Mouse (Mus musculus) brain, embryonic 18.5 days (tissue): ENCODE data around the gene Olfr519.

Source experiments
- DNase-seq: peaks from one replicate; pipeline ENCODE4 v3.0.0-alpha.2; 2012; ENCODE audit warnings: low read depth, low spot score

The Olfr519 gene

GRCm38 (mm10) chr7:108894320-108894719 is at the start of gene Olfr519:
Gene Olfr519, minus strand, starts transcription at chr7:108894420.
- no peak for DNase-seq

GRCm38 (mm10) chr7:108944002-108944401 is 49.8 kb upstream of the Olfr519 start:
- no peak for DNase-seq

DNA sequence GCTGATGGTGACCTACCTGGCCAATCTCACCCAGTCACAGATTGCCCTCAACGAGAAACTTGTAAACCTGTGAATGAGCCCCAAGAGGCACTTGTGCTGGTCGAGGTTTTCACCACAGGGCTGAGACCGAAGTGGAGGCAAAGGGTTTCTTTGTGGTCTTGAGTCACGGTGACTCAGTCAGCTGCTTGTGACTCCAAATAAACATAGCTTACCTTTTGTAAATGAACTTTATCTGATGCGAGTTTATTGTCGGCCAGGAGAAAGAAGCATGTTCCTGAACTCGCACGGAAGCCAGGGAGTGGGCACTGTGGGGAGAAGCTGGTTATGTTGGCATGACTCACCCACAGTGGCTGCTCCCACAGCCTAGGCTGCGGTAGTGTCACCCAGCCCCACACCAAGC is 47.2 kb upstream of the Olfr519 start:
- no peak for DNase-seq

GRCm38 (mm10) chr7:108936591-108936990 is 42.4 kb upstream of the Olfr519 start:
- no peak for DNase-seq

DNA sequence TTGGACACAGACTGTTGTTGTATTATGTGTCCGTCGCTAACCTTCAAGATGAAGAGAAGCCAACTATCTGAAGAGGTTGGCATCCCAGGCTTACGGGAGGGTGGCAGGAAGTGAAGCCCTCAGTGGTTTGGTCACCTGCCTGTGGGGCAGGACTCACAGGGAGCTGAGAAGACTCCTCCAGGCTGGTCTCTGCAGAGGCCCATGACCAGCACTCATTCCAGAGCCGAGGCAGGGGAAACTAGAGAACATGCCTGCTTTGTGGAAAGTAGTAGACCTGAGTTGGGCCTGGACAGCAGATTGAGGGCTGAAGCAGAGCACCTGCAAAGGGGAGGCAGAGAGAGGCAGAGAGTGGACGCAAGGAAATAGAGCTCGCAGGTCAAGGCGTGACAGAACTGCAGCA is 41.2 kb upstream of the Olfr519 start:
- no peak for DNase-seq

DNA sequence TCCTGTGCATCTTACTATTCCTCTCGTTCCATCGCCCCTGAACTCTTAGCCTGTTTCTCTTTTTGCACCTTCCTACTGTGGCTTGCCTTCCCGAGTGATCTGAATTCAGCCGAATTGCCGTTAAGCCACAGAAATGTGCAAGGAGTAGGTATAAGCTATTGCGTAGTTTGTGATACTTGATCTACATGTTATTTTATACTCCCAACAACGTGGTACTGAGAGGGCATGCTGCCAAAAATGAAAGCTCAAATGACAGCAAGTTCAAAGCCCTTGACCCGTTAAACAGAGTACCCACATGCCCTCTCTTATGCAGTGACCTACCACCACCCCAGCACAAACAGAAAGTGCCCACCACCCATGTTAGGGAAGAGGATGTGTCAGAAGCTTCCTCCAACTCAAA is 40.6 kb upstream of the Olfr519 start:
- no peak for DNase-seq

DNA sequence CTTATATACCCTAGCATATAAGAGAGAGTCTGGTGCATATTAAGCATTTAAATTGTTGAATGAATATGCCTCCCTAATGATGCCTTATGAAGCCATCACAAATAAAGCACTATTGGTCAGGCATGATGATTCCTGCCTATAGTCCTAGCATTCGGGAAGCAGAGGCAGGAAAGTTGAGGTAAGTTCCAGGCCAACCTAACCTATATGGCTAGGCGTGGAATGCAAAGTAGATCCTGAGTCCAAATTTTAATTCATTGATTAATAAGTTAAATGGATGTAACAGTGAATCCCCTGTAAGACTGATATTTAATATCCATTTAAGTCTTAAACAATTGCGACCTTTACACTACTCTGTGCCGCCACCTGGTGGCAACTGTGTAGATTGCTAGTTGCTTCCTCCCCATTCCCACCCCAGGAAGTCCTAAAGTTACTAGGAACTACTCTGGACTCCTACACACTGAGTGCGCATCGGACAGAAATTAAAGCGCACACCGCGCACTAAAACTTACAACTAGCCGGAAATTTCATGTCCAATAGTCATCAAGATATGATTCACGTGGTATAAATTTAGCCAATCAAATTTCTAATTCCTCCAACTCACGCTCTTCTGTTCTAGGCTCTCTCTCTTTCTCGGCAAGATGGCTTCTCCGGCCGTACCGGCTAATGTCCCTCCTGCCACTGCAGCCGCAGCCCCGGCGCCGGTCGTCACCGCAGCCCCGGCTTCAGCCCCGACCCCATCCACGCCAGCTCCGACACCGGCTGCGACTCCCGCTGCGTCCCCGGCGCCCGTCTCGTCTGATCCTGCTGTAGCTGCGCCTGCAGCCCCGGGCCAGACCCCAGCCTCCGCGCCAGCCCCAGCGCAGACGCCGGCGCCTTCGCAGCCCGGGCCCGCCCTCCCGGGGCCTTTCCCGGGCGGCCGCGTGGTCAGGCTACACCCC is 39.8 kb upstream of the Olfr519 start, which contains the start of gene Eif3f:
Gene Eif3f (plus strand): TSS at position 624 of the 938 bp plus-strand sequence.
- peak; percentile 98 for DNase-seq

- no peak for DNase-seq
Measured at GRCm38 (mm10) chr7:108929726-108930393, 35.6 kb upstream of the Olfr519 start, which contains the start of gene Nlrp10. Gene Nlrp10, minus strand, starts transcription at chr7:108930178.

DNA sequence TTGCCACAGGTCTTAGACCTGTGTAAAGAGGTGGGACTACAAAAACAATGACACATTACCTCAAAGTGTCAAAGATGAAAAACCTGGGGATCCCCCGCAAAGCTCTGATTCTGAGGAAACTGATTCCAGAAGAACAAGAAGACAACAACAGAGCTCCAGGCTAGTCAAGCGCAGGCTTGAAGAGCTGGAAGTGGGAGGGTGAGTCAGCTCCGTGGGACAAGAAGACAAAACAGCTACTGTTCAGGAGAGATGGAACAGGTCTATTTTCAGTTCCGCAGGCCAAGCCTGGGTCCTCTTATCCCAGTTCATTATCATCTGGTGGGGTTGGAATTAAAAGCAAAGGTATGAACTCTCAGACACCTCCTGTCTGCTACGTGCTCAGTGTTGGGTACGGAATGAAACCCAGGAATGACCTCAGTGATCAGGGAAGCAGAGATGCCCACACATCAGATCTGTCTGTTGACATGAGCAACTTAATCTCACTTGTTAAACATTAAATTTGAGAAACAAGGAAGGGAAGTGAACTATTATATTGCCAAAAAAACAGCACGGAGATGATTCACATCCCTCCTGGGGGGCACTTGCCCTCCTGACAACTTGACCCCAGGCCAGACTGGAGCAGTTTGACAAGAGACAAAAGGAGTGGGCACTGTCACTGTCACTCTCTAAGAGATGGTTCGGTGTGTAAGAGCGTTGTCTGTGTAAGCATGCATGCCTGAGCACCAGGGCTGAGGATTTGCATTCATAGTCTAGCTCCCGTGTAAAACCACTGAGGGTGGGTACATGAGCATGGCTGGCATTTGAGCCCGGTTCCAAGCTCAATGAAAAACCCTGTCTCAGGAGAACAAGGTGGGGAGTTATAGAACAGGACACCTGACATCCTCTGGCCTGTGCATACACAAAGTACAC is 34.3 kb upstream of the Olfr519 start:
- no peak for DNase-seq

DNA sequence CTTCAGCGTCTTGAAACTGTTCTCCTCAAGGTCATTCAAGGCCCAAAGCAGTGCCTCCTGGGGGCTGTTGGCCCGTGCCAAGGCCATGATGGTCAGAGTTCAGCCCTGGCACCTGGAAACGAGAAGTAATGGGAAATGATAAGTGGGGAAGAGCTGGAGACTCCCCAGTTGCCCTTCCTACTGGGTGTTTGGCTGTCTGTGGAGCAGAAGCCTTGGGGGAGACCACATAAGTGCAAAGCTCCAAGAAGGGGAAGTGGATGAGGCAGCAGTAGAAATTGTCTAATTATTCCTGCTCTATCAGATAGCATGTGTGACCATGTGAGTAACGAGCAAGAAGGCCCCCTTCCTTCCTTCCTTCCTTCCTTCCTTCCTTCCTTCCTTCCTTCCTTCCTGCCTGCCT is 32.8 kb upstream of the Olfr519 start:
- no peak for DNase-seq

DNA sequence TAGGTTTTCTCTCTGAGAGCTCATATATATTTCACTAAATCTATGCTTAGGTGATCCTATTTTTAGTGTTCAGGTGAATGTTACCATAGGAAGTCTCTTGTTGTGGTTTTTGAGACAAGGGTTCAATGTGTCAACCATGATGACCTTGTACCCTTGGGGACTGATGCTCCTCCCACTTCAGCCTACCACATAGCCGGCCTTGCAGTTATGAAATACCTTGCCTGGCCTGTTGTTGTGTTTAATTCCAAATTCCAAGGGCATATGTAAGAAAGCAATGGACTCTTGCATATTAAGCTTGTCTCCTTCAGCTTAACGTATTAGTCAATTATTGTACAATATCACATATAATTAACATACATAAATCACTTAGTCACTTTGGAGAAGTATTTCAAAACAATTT is 9.7 kb upstream of the Olfr519 start:
- DNase-seq = no peak

DNA sequence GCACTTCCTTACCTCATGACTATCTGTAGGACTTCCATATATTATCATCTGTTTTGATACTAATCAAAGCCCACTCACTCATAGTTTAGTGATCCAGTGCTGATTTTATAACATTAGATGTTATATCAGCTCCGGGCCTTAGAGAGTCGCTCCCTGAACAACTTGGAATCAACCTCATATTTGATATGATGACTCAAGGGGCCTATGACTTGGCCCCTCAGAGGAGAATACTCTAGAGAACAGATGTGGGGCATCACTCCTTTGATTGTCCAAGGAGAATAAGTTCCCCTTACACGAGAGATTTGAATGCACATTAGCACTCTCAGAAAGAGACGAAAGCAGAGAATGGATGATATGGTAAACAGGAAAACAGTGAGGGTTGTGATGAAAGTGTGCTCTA is 9.3 kb downstream of the Olfr519 start, which contains the start of gene Olfr518:
Gene Olfr518 (minus strand): TSS at position 101 of the 400 bp plus-strand sequence.
- no peak for DNase-seq

GRCm38 (mm10) chr7:108872279-108872678 is 21.9 kb downstream of the Olfr519 start, which contains the start of gene Olfr517:
Gene Olfr517, minus strand, starts transcription at chr7:108872379.
- no peak for DNase-seq

DNA sequence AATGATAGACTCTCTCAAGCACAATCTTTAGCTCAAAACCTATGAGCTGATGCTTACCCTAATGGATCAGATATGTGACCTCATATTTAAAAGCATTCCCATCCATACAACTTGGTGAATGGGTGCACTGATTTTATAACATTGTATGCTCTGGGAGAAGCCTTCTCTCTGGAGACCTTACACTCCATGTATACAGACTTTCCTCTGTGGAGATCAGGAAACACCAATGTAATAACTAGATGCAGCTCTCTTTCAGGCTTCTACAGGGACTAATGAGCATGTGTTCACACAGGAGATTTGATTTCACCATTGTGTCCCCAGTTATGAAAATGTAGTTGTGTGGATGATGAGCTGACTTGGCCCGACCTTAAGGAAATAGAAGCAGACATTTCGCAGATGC is 43.8 kb downstream of the Olfr519 start, which contains the start of gene Olfr516:
Gene Olfr516 (minus strand): TSS at position 101 of the 400 bp plus-strand sequence.
- no peak for DNase-seq
